Mouse (Mus musculus) myocyte (in vitro differentiated cells): ENCODE measurements at regions not wholly inside any gene's neighbourhood (a gene's known extent, or its start where the extent isn't known, plus 50 kb on each side); places are given as distances from the start of the nearest gene placed in this dataset.

ENCODE experiments used
- H3K27me3 ChIP-seq: one replicate; pipeline ENCODE4 v1.6.1; 2011; ENCODE audit not compliant: control insufficient read depth, insufficient read depth, insufficient read length
- H3K36me3 ChIP-seq: one replicate; pipeline ENCODE4 v1.6.1; 2011; ENCODE audit not compliant: control insufficient read depth, insufficient read depth
- H3K4me2 ChIP-seq: one replicate; pipeline ENCODE4 v1.6.1; 2011; ENCODE audit warnings: low read depth, control low read depth
- H3K4me3 ChIP-seq: one replicate; pipeline ENCODE4 v1.5.1; 2011; ENCODE audit warnings: mild to moderate bottlenecking, control low read depth, moderate library complexity
- H3K79me2 ChIP-seq: one replicate; pipeline ENCODE4 v1.6.1; 2011; ENCODE audit not compliant: control insufficient read depth, insufficient read depth
- H3ac ChIP-seq: one replicate; pipeline ENCODE4 v1.6.1; 2011; ENCODE audit not compliant: control insufficient read depth, insufficient read length
- CEBPB ChIP-seq: IDR thresholded peaks from 2 replicates; pipeline ENCODE4 v1.6.1; 2011; ENCODE audit warnings: mild to moderate bottlenecking, moderate library complexity; ENCODE audit not compliant: poor library complexity, insufficient read depth, severe bottlenecking
- E2F4 ChIP-seq: IDR thresholded peaks from one replicate; pipeline ENCODE4 v1.6.1; 2011; ENCODE audit warnings: mild to moderate bottlenecking, control low read depth, moderate library complexity; ENCODE audit not compliant: insufficient read depth
- MAX ChIP-seq: IDR thresholded peaks from one replicate; pipeline ENCODE4 v1.6.1; 2011; ENCODE audit warnings: low read depth, mild to moderate bottlenecking, control low read depth
- MYOD1 ChIP-seq, 3 experiments: IDR thresholded peaks; one replicate each; pipeline ENCODE4 v1.6.1; 2011; ENCODE audit warnings: control low read depth in 2 of 3, low read depth in 2 of 3, mild to moderate bottlenecking in 2 of 3, moderate library complexity in 1 of 3; ENCODE audit not compliant: insufficient read length in 2 of 3, control insufficient read depth in 1 of 3
- MYOG ChIP-seq, 3 experiments: IDR thresholded peaks; one replicate each; pipeline ENCODE4 v1.6.1; 2011; ENCODE audit warnings: control low read depth in 2 of 3, low read depth in 2 of 3, mild to moderate bottlenecking in 2 of 3; ENCODE audit not compliant: insufficient read length in 2 of 3, control insufficient read depth in 1 of 3, insufficient read depth in 1 of 3
- POLR2A ChIP-seq: IDR thresholded peaks from one replicate; pipeline ENCODE4 v1.6.1; 2011; ENCODE audit warnings: low read depth, mild to moderate bottlenecking, control low read depth, moderate library complexity; ENCODE audit not compliant: insufficient read length
- POLR2AphosphoS2 ChIP-seq: IDR thresholded peaks from one replicate; pipeline ENCODE4 v1.6.1; 2011; ENCODE audit warnings: low read depth, control low read depth; ENCODE audit not compliant: insufficient read length
- REST ChIP-seq: IDR thresholded peaks from one replicate; pipeline ENCODE4 v1.6.1; 2011; ENCODE audit warnings: mild to moderate bottlenecking, control low read depth, moderate library complexity; ENCODE audit not compliant: insufficient read depth, insufficient read length
- SRF ChIP-seq: IDR thresholded peaks from one replicate; pipeline ENCODE4 v1.6.1; 2011; ENCODE audit warnings: low read depth; ENCODE audit not compliant: control insufficient read depth, insufficient read length
- TCF12 ChIP-seq: IDR thresholded peaks from one replicate; pipeline ENCODE4 v1.6.1; 2011; ENCODE audit warnings: mild to moderate bottlenecking, control low read depth; ENCODE audit not compliant: poor library complexity, insufficient read depth, severe bottlenecking
- TCF3 ChIP-seq: IDR thresholded peaks from one replicate; pipeline ENCODE4 v1.6.1; 2011; ENCODE audit warnings: low read depth, control low read depth; ENCODE audit not compliant: insufficient read length
- USF1 ChIP-seq: IDR thresholded peaks from one replicate; pipeline ENCODE4 v1.6.1; 2011; ENCODE audit warnings: low read depth, mild to moderate bottlenecking, control low read depth, moderate library complexity

- no peaks in the 10 kb centered on the region for H3K79me2 ChIP-seq
- no peaks in the 10 kb centered on the region for H3K36me3 ChIP-seq
- no peaks in the 10 kb centered on the region for H3K27me3 ChIP-seq
- no peak overlapping the region for H3ac ChIP-seq
- TF ChIP-seq E2F4 (no peak), MYOG (IDR thresholded peaks at IDR 0.05; ENCODE audit: control insufficient read depth in 1 of 3, insufficient read depth in 1 of 3, insufficient read length in 2 of 3, low read depth in 2 of 3) (no peak), TCF3 (no peak), POLR2AphosphoS2 (no peak), CEBPB (no peak), TCF12 (no peak), POLR2A (no peak), MYOD1 (IDR thresholded peaks at IDR 0.05; ENCODE audit: control insufficient read depth in 1 of 3, insufficient read length in 2 of 3, low read depth in 2 of 3) (no peak), MAX (no peak), SRF (no peak), REST (no peak), USF1 (no peak)
- H3K4me2 ChIP-seq, result no peak overlapping the region
- no peak overlapping the region for H3K4me3 ChIP-seq
These were observed 387.9 kb downstream of the Serpinb8 start for GRCm38 (mm10) chr1:107977686-107978085.

GRCm38 (mm10) chr1:107978411-107978810 is 388.6 kb downstream of the Serpinb8 start:
- H3ac ChIP-seq, result no peak overlapping the region
- H3K79me2 ChIP-seq, result no peaks in the 10 kb centered on the region
- H3K4me2 ChIP-seq, result no peak overlapping the region
- no peaks in the 10 kb centered on the region for H3K27me3 ChIP-seq
- no peak overlapping the region for H3K4me3 ChIP-seq
- TF ChIP-seq USF1 (no peak), E2F4 (no peak), TCF12 (no peak), MAX (no peak), POLR2AphosphoS2 (no peak), CEBPB (no peak), POLR2A (no peak), SRF (no peak), MYOG (IDR thresholded peaks at IDR 0.05; ENCODE audit: control insufficient read depth in 1 of 3, insufficient read depth in 1 of 3, insufficient read length in 2 of 3, low read depth in 2 of 3) (no peak), TCF3 (no peak), MYOD1 (IDR thresholded peaks at IDR 0.05; ENCODE audit: control insufficient read depth in 1 of 3, insufficient read length in 2 of 3, low read depth in 2 of 3) (no peak), REST (no peak)
- no peaks in the 10 kb centered on the region for H3K36me3 ChIP-seq

DNA sequence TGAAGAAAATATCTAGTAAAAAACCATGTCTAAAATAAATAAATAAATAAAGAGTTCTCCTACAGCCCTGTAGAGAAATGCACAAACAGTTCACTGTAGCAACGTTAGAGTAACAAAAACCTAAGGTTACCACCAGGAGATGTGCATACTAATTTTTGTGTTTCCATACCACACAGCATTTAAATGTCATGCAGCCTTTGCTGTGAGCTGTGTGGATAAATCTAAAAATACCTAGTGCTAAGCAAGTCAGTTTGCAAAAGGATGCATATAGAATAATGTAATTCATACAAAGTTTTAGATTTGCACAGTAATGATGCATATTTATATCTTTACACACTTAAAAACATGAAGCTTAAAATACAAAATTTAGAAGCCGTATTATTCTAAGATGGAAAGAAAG is 395.8 kb downstream of the Serpinb8 start:
- no peaks in the 10 kb centered on the region for H3K36me3 ChIP-seq
- H3ac ChIP-seq, result no peak overlapping the region
- no peaks in the 10 kb centered on the region for H3K79me2 ChIP-seq
- no peak overlapping the region for H3K4me2 ChIP-seq
- H3K4me3 ChIP-seq, result no peak overlapping the region
- TF ChIP-seq MAX (no peak), SRF (no peak), MYOD1 (IDR thresholded peaks at IDR 0.05; ENCODE audit: control insufficient read depth in 1 of 3, insufficient read length in 2 of 3, low read depth in 2 of 3) (no peak), POLR2AphosphoS2 (no peak), E2F4 (no peak), TCF12 (no peak), CEBPB (no peak), POLR2A (no peak)
- H3K27me3 ChIP-seq, result no peaks in the 10 kb centered on the region

- Histone ChIP-seq H3K79me2 (no peaks in the 10 kb centered on the region), H3K27me3 (no peaks in the 10 kb centered on the region), H3K36me3 (no peaks in the 10 kb centered on the region), H3ac (no peak overlapping the region), H3K4me3 (no peak overlapping the region), H3K4me2 (no peak overlapping the region)
- no peak for TF ChIP-seq MYOG (IDR thresholded peaks at IDR 0.05; ENCODE audit: control insufficient read depth in 1 of 3, insufficient read depth in 1 of 3, insufficient read length in 2 of 3, low read depth in 2 of 3)
- no peak for TF ChIP-seq SRF
- TF ChIP-seq MAX, result no peak
- TF ChIP-seq CEBPB, result no peak
- no peak for TF ChIP-seq REST
- TF ChIP-seq USF1, result no peak
- no peak for TF ChIP-seq E2F4
- no peak for TF ChIP-seq POLR2AphosphoS2
- TF ChIP-seq MYOD1 (IDR thresholded peaks at IDR 0.05; ENCODE audit: control insufficient read depth in 1 of 3, insufficient read length in 2 of 3, low read depth in 2 of 3), result no peak
- no peak for TF ChIP-seq POLR2A
- no peak for TF ChIP-seq TCF12
- TF ChIP-seq TCF3, result no peak
These were observed 398.3 kb downstream of the Serpinb8 start for GRCm38 (mm10) chr1:107988076-107988475.

DNA sequence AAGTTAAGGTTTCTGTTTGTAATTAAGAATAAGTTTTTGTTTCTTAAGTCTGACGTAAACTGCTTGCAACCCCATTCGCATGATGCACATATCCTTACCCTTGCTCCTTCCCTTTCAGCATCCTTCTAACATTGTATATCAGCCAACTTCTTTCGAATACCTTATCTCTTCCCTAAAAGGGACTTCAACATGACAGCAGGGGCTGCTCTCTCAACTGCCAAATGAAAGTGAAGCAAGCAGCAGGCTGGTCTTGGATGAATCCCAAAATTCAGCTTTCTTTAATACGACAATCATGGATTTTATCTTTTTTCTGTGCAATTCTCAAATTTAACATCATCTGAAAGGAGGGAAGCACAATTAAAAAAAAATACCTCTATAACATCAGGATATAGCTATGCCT is 403.2 kb downstream of the Serpinb8 start:
- no peaks in the 10 kb centered on the region for H3K27me3 ChIP-seq
- TF ChIP-seq TCF3 (no peak), MYOD1 (IDR thresholded peaks at IDR 0.05; ENCODE audit: control insufficient read depth in 1 of 3, insufficient read length in 2 of 3, low read depth in 2 of 3) (no peak), REST (no peak), TCF12 (no peak), CEBPB (no peak), POLR2AphosphoS2 (no peak), POLR2A (no peak), USF1 (no peak), SRF (no peak), E2F4 (no peak), MAX (no peak), MYOG (IDR thresholded peaks at IDR 0.05; ENCODE audit: control insufficient read depth in 1 of 3, insufficient read depth in 1 of 3, insufficient read length in 2 of 3, low read depth in 2 of 3) (no peak)

More for the DNA sequence above, 403.2 kb downstream of the Serpinb8 start:
- Histone ChIP-seq H3K4me3 (no peak overlapping the region), H3K4me2 (no peak overlapping the region), H3ac (no peak overlapping the region), H3K79me2 (no peaks in the 10 kb centered on the region), H3K36me3 (no peaks in the 10 kb centered on the region)
